Mouse (Mus musculus) brain, embryonic 18.5 days (tissue): ENCODE data around the gene Cd3g.

Experiments used
- DNase-seq: peaks from one replicate; pipeline ENCODE4 v3.0.0-alpha.2; 2012; ENCODE audit warnings: low read depth, low spot score

The Cd3g gene

GRCm38 (mm10) chr9:44919606-44920005 lies 60.6 kb downstream of the Cd3g start:
- DNase-seq = no peak
